Mouse (Mus musculus): ENCODE results near the gene Hsp90aa1. TPM values are rescaled to one million over a fixed set of nuclear protein-coding genes. Genes with fewer than 3 reads are reported as not detected.
A peak's percentile ranks its signal among the peaks of the same experiment; 100 is the strongest.
"Not testable (repeated sequence)": the region's sequence is repeated elsewhere in the genome, so short reads cannot be mapped to it uniquely, and the experiment has no call there.

The Hsp90aa1 gene
- total RNA-seq (2021) = 1,000 to 10,000 TPM; 1,010 to 1,036 TPM

DNA sequence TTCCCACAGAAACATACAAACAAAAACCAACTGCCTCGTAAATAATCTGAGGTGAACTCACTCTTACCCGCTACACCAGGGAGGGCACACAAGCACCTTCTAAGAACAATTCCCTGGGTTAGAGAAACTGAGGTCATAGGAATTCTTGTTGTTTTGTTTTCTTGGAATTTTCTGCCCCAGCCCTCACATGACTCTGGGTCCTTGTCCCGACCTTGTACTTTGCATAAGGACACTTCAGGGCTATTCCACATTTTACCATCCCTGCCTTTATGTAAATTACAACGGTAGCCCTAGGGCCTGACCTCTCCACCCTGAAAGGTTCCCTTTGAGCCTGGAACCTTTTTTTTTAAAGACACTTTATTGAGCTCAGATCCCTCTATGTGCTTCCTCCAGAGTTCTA lies at the start of gene Hsp90aa1:
Gene Hsp90aa1, minus strand, starts transcription at position 173 of the 400 bp plus-strand sequence.
- intact Hi-C loops (cut with DNase I) = loop anchor here (5.0 kb wide), 1 partner anchor 285 kb away; no protein-coding TSS in a partner anchor
- DNase-seq (ENCODE audit: extremely low spot score in 1 of 2, low spot score in 2 of 2) = no peak

DNA sequence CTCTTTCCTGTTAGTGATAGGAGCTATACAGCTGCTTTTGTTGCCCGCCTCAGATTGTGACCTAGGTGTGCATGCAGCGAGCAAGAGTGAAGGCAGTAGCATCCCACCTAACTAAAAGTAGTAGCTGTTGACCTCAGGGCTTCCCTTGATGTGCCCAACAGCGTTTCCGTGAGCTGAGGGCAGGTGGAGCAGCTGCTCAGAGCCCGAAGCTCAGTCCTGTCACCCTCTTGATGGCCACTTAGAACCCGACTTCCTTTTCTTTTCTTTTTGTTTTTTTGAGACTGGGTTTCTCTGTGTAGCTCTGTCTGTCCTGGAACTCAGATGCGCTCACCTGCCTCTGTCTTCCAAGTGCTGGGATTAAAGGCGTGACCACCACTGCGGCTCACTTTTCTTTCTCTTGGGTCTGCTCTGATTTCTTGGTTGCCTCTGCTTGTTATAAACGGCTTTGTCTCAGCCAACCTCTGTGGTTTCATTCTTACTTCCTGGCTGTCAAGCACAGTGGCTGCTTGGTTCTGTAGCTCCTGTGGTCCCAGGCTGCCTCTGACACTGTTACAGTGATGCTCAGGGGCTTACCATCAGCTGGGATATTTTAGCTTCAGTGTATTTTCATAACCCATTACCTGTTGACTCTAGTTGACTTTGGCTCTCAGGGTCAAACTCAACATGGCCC lies 48.4 kb upstream of the Hsp90aa1 start:
- intact Hi-C loops (cut with DNase I) = no loop called here

DNA sequence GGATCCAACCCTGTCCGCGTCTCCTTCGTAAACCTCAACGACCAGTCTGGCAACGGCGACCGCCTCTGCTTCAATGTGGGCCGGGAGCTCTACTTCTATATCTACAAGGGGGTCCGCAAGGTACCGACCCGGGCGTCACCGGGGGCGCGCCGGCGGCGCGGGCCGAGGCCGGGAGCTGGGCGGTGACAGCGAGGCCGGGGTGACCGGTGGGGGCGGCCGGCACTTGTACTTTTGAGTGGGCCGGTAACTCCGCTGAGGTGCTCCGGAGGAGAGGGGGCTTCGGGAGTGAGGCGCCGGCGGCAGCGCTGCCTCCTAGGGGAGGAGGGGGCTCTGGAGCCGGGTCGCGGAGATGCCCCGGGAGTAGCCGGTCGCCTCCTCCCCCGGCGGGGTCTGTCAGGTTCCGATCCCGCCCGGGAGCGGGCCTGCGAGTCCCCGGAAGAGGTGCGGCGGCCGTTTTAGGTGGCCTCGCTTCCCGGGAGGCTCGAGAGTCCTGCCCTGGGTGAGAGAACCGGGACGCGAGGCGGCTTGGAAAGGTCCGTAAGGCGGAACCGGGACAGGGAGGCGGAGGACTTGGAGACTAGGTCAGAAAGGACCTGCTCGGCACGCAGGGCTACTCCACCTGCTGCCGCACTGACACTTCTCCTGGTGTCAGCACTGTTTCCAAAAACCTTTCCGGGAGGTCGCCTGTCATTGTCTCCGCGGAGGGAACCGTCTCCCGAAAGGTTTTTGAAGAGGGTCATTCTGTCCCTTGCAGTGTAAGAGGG lies 35.8 kb upstream of the Hsp90aa1 start:
- DNase-seq (ENCODE audit: extremely low spot score in 1 of 2, low spot score in 2 of 2) = peak in 1 of 2 experiments; percentile 52
- intact Hi-C loops (cut with DNase I) = loop anchor here (5.0 kb wide), 2 partner anchors 49 to 104 kb away; partner anchors contain the start of gene Mok

More for the DNA sequence above, 48.4 kb upstream of the Hsp90aa1 start:
- DNase-seq (ENCODE audit: extremely low spot score in 1 of 2, low spot score in 2 of 2) = no peak

DNA sequence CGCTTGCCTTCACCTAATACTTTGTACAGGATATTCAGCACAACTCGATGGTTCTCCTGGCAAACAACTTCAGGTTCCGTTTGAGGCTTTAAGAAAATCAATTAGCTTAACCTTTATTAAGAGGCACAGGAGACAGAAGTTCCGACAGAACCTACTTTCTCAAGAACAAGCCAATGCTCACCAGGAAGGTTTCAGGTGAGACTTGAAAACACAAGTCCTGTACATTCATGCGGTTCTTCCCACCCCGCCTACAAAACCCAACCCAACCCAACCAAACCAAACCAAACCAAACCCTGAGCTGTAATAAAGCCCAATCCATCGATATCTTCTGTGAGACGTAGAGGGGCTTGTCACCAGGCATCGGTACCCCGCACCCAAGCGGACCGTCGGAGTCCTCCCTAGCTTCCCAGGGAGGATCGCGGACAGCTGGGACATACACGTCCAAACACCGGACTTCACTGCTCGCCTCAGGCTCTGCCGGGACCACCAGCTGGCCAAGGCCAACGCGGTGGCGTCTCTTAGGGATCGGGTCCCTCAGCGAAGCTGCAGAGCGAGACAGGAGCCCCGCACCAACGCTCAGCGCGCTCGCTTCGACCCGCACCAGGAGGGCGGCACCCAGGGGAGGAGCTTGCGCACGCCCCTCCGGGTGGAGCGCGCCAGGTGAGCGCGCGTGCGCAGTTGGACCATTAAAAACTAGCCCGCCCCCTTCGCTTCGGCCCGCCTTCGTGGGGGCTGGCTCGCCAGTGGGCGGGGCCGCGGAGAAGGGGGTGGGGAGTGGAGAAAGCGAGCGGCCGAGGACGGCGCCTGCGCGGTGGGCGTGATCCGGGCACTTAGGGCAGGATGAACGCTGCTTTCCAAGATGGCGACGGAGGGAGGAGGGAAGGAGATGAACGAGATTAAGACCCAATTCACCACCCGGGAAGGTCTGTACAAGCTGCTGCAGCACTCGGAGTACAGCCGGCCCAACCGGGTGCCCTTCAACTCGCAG lies 34.9 kb upstream of the Hsp90aa1 start, which contains the start of gene Wdr20:
Gene Wdr20, plus strand, starts transcription at position 775 of the 988 bp plus-strand sequence.
- intact Hi-C loops (cut with DNase I) = loop anchor here (5.0 kb wide), 2 partner anchors 50 to 105 kb away; partner anchors contain the start of gene Mok

DNA sequence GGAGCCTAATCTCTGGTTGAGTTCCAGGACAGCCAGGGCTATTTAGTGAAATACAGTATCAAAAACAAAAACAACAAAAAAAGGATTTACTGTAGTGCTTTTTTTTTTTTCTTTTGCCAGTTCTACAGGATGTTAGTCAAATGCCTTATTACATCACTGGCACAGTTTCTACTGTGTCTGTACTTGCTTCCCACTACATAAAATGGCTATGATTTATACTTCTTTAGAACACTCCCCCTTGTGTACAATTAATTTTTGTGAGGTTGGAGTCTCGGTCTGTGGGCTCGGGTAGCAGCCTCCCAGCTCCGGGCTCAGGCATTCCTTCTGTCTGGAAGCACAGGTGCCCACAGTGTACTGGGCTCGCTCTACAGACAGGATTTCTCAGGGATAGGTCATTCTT lies 34.1 kb upstream of the Hsp90aa1 start:
- DNase-seq (ENCODE audit: extremely low spot score in 1 of 2, low spot score in 2 of 2) = no peak
- intact Hi-C loops (cut with DNase I) = loop anchor here (5.0 kb wide), 2 partner anchors 51 to 106 kb away; partner anchors contain the start of gene Mok

More for the DNA sequence above, 34.9 kb upstream of the Hsp90aa1 start, which contains the start of gene Wdr20:
- peak; percentile 95 to 98 for DNase-seq (ENCODE audit: extremely low spot score in 1 of 2, low spot score in 2 of 2)

DNA sequence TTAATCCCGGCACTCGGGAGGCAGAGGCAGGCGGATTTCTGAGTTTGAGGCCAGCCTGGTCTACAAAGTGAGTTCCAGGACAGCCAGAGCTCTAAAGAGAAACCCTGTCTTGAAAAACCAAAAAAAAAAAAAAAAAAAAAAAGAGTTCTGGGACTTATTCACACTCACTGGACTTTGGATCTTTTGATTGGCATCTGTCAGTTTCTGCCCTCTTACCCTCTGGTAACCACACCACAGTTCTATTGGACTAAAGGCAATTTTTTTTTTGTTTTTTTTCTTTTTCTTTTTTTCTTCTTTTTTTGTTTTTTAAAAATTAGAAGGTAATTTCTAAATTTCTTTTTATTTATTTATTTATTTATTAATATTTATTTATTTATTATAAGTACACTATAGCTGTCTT lies 30.7 kb upstream of the Hsp90aa1 start:
- intact Hi-C loops (cut with DNase I); DNase-seq (ENCODE audit: extremely low spot score in 1 of 2, low spot score in 2 of 2): not testable (repeated sequence)

DNA sequence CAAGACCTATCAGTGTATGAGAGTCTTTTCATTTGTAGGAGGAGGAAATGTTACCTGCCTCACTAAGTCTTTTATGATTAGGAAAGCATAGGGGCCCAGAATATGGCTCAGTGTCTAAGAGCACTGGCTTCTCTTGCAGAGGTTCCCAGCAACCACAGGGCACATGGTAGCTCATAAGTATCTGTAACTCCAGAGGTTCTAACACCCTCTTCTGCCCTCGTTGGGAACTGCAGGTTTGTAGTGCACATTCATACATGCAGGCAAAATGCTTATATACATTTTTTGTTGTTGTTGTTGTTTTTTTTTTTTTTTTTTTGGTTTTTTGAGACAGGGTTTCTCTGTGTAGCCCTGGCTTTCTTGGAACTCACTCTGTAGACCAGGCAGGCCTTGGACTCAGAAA lies 23.9 kb upstream of the Hsp90aa1 start:
- intact Hi-C loops (cut with DNase I) = no loop called here
- no peak for DNase-seq (ENCODE audit: extremely low spot score in 1 of 2, low spot score in 2 of 2)

DNA sequence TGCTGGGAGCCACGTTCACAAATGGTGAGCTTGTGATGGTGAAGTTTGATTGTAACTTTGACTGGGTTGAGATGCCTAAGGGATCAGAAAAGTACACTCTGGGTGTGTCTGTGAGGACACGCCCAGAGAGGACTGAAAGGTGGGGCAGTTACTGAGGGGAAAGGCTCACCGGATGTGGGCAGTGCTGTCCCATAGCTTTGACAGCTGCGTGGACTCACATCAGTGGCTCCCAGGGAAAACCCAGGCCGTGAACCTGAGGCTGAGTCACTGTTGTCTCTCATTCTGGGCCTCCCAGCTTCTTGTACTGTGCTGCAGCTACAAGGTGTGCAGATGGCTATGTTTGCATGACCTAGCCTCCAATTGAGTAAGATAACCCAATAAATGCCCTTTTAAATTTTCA lies 23.0 kb upstream of the Hsp90aa1 start:
- intact Hi-C loops (cut with DNase I) = no loop called here
- no peak for DNase-seq (ENCODE audit: extremely low spot score in 1 of 2, low spot score in 2 of 2)

DNA sequence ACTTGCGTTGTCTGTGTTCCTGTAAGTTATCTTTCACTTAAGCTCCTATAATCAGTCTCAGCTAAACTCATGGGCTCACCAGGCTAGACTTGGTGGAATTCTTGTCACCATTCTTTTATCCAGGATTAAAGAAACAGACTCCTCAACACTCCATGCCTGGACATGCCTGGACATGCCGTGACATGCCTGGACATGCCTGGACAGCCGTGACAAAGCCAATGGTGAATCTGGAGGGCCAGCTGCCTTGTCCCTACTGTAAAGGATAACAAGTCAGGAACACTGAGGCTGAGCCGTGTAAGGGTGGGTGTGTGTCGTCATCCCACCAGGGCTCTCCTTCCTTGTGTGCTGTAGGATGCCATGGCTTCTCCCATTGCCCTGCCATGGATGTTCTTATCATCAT lies 22.5 kb upstream of the Hsp90aa1 start:
- intact Hi-C loops (cut with DNase I) = no loop called here
- DNase-seq (ENCODE audit: extremely low spot score in 1 of 2, low spot score in 2 of 2) = no peak

DNA sequence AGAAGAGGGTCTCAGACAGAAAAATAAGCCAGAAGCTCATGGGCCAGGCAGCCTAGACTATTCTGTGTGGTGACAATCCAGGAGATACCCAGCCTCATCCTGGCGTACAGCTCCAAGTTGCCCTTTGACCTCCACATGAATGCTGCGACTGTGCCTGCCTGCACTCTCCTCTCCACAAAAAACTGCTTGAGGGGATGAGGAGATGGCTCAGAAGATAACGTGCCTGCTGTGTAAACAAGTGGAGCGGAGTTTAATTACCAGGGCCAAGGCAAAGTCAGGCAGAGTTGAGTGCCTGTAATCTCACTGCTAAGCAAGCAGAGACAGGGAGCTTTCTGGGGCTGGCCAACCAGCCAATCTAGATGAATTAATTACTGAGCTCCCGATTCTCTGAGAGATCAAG lies 13.5 kb upstream of the Hsp90aa1 start:
- no peak for DNase-seq (ENCODE audit: extremely low spot score in 1 of 2, low spot score in 2 of 2)
- intact Hi-C loops (cut with DNase I) = no loop called here

DNA sequence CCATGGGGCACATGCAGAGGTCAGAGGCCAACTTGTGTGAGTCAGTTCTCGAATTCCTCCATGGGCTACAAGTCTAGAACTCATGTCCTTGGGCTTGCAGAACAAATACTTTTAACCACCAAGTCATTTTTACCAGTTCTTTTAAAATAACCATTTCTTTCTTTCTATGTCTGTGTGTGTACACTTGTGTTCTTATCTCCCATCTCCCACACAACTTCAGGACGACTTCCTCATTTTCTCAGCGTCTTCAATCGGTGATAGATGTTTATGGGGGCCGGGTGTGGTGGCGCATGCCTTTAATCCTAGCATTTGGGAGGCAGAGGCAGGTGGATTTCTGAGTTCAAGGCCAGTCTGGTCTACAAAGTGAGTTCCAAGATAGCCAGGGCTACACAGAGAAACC lies 11.7 kb upstream of the Hsp90aa1 start:
- no peak for DNase-seq (ENCODE audit: extremely low spot score in 1 of 2, low spot score in 2 of 2)
- intact Hi-C loops (cut with DNase I) = no loop called here

DNA sequence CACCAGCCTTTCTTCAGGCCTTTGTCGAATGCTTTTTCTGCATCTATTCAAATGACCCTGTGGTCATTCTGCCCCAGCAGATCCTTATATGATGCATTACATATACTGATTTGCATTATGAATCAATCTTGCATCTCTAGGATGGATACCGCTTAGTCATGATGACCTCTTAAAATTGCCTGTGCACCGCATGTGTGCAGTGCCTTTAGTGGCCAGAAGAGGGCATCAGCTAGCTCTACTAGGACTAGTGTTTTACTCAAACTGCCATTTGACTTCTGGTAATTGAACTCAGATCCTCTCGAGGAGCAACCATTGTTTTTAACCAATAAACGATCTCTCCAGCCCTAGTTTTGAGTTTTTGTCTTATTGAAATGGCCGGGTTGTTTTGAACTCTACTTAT lies 11.3 kb upstream of the Hsp90aa1 start:
- intact Hi-C loops (cut with DNase I) = no loop called here
- no peak for DNase-seq (ENCODE audit: extremely low spot score in 1 of 2, low spot score in 2 of 2)

DNA sequence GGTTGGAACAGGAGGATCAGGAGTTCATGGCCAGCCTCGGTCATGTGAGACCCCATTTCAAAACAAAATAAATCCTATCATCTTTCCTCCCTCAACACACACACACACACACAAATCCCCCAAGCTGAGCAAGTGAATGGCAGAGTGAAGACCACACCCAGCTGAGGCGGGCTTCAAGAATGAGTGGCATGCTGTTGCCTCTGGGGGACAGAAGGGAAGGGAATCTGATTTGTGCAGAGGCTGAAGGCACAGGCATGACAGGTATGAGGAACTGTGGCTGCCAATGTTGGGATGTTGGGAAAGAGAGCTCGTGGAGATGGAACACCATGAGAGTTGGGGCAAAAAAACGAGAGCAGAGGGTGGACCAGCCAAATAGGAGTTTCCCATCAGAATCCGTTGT lies 8.7 kb upstream of the Hsp90aa1 start:
- DNase-seq (ENCODE audit: extremely low spot score in 1 of 2, low spot score in 2 of 2) = no peak
- intact Hi-C loops (cut with DNase I) = no loop called here

DNA sequence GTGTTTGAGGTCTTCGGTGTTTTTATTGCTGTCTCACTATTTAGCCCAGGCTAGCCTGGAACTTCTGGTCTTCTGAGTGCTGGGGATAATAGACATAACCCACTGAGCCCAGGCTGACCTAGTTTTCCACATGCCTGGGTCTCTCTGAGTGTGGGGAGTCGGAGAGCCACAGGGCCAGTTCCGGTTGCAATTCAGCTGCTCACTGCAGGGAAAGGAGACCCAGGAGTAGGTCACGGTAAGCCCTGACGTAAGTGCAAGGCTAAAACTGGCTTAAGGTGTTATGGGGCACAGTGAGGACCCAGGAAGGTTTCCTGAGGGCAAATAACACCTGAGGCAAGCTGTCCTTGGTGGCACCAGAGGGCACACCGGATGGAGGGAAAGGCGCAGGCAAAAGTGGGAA lies 4.9 kb upstream of the Hsp90aa1 start:
- intact Hi-C loops (cut with DNase I) = no loop called here
- no peak for DNase-seq (ENCODE audit: extremely low spot score in 1 of 2, low spot score in 2 of 2)

DNA sequence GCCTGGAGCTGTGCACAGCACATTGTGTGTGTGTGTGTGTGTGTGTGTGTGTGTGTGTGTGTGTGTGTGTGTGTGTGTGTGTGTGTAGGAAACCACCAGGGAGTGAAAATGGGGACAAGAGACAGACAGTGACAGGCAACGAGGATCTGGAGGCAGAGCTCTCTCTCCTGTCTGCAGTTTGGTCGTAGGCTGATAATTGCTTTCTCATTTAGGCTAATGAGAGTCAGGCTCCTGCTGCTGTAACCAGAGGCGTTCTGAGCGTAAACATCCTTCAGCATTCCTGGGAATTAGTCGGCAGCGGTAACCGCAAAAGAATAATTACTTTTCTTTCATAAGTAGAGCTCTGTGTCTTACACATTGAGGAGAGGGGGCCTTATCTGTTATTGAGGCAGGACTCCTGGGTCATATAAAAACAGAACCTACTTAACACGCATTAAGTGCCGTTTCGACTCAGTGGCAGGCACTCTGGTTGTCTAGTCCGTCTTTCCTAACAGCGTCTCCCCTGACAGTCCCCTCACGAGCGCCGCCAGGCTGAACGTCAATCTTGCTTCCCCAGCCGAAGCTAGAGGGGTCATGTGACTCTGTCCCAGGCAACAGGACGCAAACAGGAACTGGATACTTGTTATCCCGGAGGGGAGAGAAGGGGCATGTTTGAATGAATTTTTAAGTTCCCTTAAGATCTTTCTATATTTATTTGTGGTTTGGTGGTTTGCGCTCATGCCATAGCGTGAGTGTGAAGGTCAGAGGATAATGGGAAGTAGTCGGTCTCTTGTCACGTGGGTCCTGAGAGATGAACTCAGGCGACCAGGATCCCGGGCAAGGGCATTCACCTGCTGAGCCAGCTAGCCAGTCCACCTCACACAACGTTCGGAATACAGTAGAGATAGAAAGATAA lies 4.1 kb upstream of the Hsp90aa1 start:
- intact Hi-C loops (cut with DNase I) = no loop called here
- DNase-seq (ENCODE audit: extremely low spot score in 1 of 2, low spot score in 2 of 2) = peak in 1 of 2 experiments; percentile 62

DNA sequence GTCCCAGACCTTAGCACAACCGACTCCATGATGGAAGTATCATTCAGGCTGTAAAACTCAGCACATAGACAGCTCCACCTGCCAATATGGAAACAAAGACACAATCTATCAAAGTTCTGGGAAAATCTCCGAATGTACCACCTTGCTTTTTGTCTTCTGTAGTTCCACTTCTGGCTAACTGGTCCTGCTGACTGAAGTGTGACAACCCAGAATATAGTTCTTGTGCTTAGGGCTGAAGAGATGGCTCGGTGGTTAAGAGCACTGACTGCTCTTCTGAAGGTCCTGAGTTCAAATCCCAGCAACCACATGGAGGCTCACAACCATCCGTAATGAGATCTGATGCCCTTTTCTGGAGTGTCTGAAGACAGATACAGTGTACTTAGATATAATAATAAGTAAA lies 2.9 kb upstream of the Hsp90aa1 start:
- intact Hi-C loops (cut with DNase I); DNase-seq (ENCODE audit: extremely low spot score in 1 of 2, low spot score in 2 of 2): not testable (repeated sequence)

DNA sequence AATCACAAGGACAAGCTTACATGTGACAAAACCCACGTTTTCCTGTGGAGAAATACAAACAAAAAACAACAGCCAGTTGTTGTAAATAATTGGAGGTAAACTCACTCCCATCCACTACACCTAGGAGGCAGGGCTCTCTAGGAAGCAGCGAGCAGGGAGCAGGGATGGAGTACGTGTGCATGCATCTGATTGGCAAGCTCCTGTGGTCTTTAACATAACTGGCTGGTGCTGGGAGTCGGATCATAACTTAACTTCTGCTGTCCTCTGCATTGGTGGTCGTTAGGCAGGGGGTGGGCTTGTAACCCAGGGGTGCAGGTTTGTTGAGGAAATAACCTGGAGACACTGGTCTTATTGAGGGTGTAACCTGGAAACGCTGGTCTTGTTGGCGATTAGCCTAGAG lies 1.2 kb upstream of the Hsp90aa1 start:
- no peak for DNase-seq (ENCODE audit: extremely low spot score in 1 of 2, low spot score in 2 of 2)
- intact Hi-C loops (cut with DNase I) = loop anchor here (5.0 kb wide), 1 partner anchor 286 kb away; no protein-coding TSS in a partner anchor

DNA sequence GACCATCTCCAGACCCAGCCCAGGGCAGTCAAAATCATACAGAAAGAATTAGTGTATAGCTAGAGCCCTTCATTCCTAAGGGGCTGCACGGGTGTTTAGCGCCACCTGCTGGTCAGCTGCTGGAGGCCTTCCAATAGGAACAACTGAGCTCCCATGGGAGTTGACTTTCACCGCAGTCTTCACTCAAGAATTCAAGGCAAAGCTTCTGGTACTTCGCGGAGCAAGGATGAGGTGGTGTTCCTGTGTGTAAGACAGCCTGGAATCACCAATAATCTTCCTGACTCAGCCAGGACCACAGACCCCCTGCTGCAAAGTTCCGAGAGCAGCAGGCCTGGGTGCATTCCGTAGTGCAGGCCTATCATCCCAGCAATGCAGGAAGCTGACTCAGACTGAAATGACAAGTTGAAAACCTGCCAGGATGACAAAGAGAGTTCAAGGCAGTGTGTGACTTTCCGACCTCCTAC lies 512 bp upstream of the Hsp90aa1 start:
- peak; percentile 72 to 89 for DNase-seq (ENCODE audit: extremely low spot score in 1 of 2, low spot score in 2 of 2)
- intact Hi-C loops (cut with DNase I) = loop anchor here (5.0 kb wide), 1 partner anchor 286 kb away; no protein-coding TSS in a partner anchor
